Mouse (Mus musculus) layer of hippocampus, postnatal 36 days (tissue): Measurements from ENCODE around the gene Dnajb5. TPM values are rescaled to one million over a fixed set of nuclear protein-coding genes. Genes with fewer than 3 reads are reported as not detected.

Experiments used
- DNase-seq, 2 experiments: peaks; one replicate each; pipeline ENCODE4 v3.0.0; 2022
- total RNA-seq, 2 experiments: library from RNA; stranded (reverse); gene quantifications; 2 replicates each; pipeline ENCODE4 v1.2.3; 2021

Gene Dnajb5
- total RNA-seq, 2 experiments from 2014 or later: 203 to 221 TPM

GRCm38 (mm10) chr4:42945043-42945442, 4.6 kb upstream of the Dnajb5 start:
- DNase-seq: no peak

GRCm38 (mm10) chr4:42945445-42945844, 4.2 kb upstream of the Dnajb5 start:
- no peak for DNase-seq

GRCm38 (mm10) chr4:42945952-42946351, 3.7 kb upstream of the Dnajb5 start:
- DNase-seq: no peak

- DNase-seq: peak; percentile 92 to 93
Measured at GRCm38 (mm10) chr4:42946733-42947290, 2.8 kb upstream of the Dnajb5 start.

GRCm38 (mm10) chr4:42948527-42948926, 1.1 kb upstream of the Dnajb5 start:
- no peak for DNase-seq

- DNase-seq: no peak
Measured at GRCm38 (mm10) chr4:42949051-42949675, 451 bp upstream of the Dnajb5 start.

- DNase-seq: peak; percentile 86 to 89
Measured at GRCm38 (mm10) chr4:42950065-42950558, 498 bp downstream of the Dnajb5 start.

- no peak for DNase-seq
Measured at GRCm38 (mm10) chr4:42951206-42952195, 1.9 kb downstream of the Dnajb5 start.

GRCm38 (mm10) chr4:42952563-42952962, 2.9 kb downstream of the Dnajb5 start:
- DNase-seq: no peak

GRCm38 (mm10) chr4:42953435-42954094, 4.0 kb downstream of the Dnajb5 start:
- no peak for DNase-seq

- DNase-seq: peak; percentile 81 to 82
Measured at GRCm38 (mm10) chr4:42954297-42954696, 4.7 kb downstream of the Dnajb5 start.

- no peak for DNase-seq
Measured at GRCm38 (mm10) chr4:42955200-42955599, 5.6 kb downstream of the Dnajb5 start.

GRCm38 (mm10) chr4:42956581-42956980, 7.0 kb downstream of the Dnajb5 start:
- DNase-seq: no peak

- no peak for DNase-seq
Measured at GRCm38 (mm10) chr4:42957306-42957705, 7.7 kb downstream of the Dnajb5 start.

GRCm38 (mm10) chr4:42957979-42958378, 8.4 kb downstream of the Dnajb5 start:
- DNase-seq: no peak

GRCm38 (mm10) chr4:42958942-42959341, 9.3 kb downstream of the Dnajb5 start:
- no peak for DNase-seq

GRCm38 (mm10) chr4:42959382-42959781, 9.8 kb downstream of the Dnajb5 start:
- DNase-seq: no peak

- peak in 1 of 2 experiments; percentile 56 for DNase-seq
Measured at GRCm38 (mm10) chr4:42961592-42961991, 12.0 kb downstream of the Dnajb5 start.

- no peak for DNase-seq
Measured at GRCm38 (mm10) chr4:42963480-42963879, 13.9 kb downstream of the Dnajb5 start.

- no peak for DNase-seq
Measured at GRCm38 (mm10) chr4:42965039-42965719, 15.6 kb downstream of the Dnajb5 start.

- DNase-seq: no peak
Measured at GRCm38 (mm10) chr4:42969304-42969703, 19.7 kb downstream of the Dnajb5 start, which contains the start of gene 1700022I11Rik. Gene 1700022I11Rik (plus strand): TSS chr4:42969604.

- DNase-seq: no peak
Measured at GRCm38 (mm10) chr4:42972952-42973351, 23.3 kb downstream of the Dnajb5 start.
